Mouse (Mus musculus) midbrain, embryonic 16.5 days (tissue): ENCODE data around the gene Fgfr2. TPM values are rescaled to one million over a fixed set of nuclear protein-coding genes. Genes with fewer than 3 reads are reported as not detected.

Experiments
- ATAC-seq: fragments of 200-750 bp; cut with Nextera tagmentation; 2 replicates; pipeline ENCODE4 v1.8.0; 2017; ENCODE audit warnings: moderate TSS enrichment
- H3K27ac ChIP-seq: fragments of 300-500 bp; sonication (generic); 2 replicates; pipeline ENCODE4 v1.5.1; 2014; ENCODE audit warnings: mild to moderate bottlenecking, low read length, mixed read lengths
- H3K27me3 ChIP-seq: fragments of 300-500 bp; sonication (generic); 2 replicates; pipeline ENCODE4 v1.6.1; 2014; ENCODE audit warnings: low read depth, low read length, mixed read lengths; ENCODE audit not compliant: control insufficient read depth, insufficient read depth
- H3K36me3 ChIP-seq: fragments of 300-500 bp; sonication (generic); 2 replicates; pipeline ENCODE4 v1.6.1; 2014; ENCODE audit warnings: mild to moderate bottlenecking, low read length, moderate library complexity, mixed read lengths; ENCODE audit not compliant: control insufficient read depth, insufficient read depth
- H3K4me1 ChIP-seq: fragments of 300-500 bp; sonication (generic); 2 replicates; pipeline ENCODE4 v1.6.1; 2014; ENCODE audit warnings: mild to moderate bottlenecking, low read length, mixed read lengths; ENCODE audit not compliant: control insufficient read depth, insufficient read depth
- H3K4me2 ChIP-seq: fragments of 300-500 bp; sonication (generic); 2 replicates; pipeline ENCODE4 v1.6.1; 2014; ENCODE audit warnings: mild to moderate bottlenecking, low read length, mixed read lengths
- H3K4me3 ChIP-seq: fragments of 300-500 bp; sonication (generic); 2 replicates; pipeline ENCODE4 v1.5.1; 2014; ENCODE audit warnings: low read depth, mild to moderate bottlenecking, low read length, moderate library complexity, mixed read lengths
- H3K9ac ChIP-seq: fragments of 300-500 bp; sonication (generic); 2 replicates; pipeline ENCODE4 v1.6.1; 2014; ENCODE audit warnings: low read depth, low read length, mixed read lengths
- H3K9me3 ChIP-seq: fragments of 300-500 bp; sonication (generic); replicated peaks from 2 replicates; pipeline ENCODE4 v1.6.1; 2014; ENCODE audit warnings: mild to moderate bottlenecking, low read length, mixed read lengths; ENCODE audit not compliant: control insufficient read depth, poor library complexity, severe bottlenecking
- WGBS: fragments of 180-500 bp; shearing (Covaris S2); extraction: QIAGEN DNeasy Blood & Tissue Kit; methylation state at CpG from one replicate; pipeline ENCODE4 v1.1.7; 2014; 5-methylcytosine and 5-hydroxymethylcytosine counted together
- polyA plus RNA-seq: library from polyadenylated mRNA; unstranded; fragments of >200 nt; fragmentation: Nextera tagmentation; extraction: Ambion mirVana; gene quantifications from 2 replicates; pipeline ENCODE4 v1.2.1, GENCODE M21; 2015

Gene Fgfr2
- polyA plus RNA-seq, 1 experiment from 2014 or later, result 23.8 TPM

- H3K4me3 ChIP-seq, result no peak overlapping the region
- no peak overlapping the region for H3K4me2 ChIP-seq
- no peak for ATAC-seq
- H3K27ac ChIP-seq, result no peak overlapping the region
- H3K36me3 ChIP-seq, result no peaks in the 10 kb centered on the region
- H3K27me3 ChIP-seq, result no peaks in the 10 kb centered on the region
- no peaks in the 10 kb centered on the region for H3K9me3 ChIP-seq
- peaks cover 10% of the 10 kb centered on the region for H3K4me1 ChIP-seq
- WGBS, result 69% methylated on average over 3 of the region's 3 CpGs
- no peak overlapping the region for H3K9ac ChIP-seq
Observed at GRCm38 (mm10) chr7:132015933-132016332, 1107.2 kb downstream of the Fgfr2 start.

GRCm38 (mm10) chr7:132015193-132015592 is 1108.0 kb downstream of the Fgfr2 start:
- no peaks in the 10 kb centered on the region for H3K9me3 ChIP-seq
- no peak overlapping the region for H3K4me3 ChIP-seq
- no peak overlapping the region for H3K27ac ChIP-seq
- no peak overlapping the region for H3K9ac ChIP-seq
- WGBS, result 18% methylated on average over 3 of the region's 3 CpGs
- no peak overlapping the region for H3K4me2 ChIP-seq
- no peak for ATAC-seq
- H3K27me3 ChIP-seq, result no peaks in the 10 kb centered on the region
- no peaks in the 10 kb centered on the region for H3K36me3 ChIP-seq
- peaks cover 10% of the 10 kb centered on the region for H3K4me1 ChIP-seq

- Histone ChIP-seq H3K36me3 (no peaks in the 10 kb centered on the region), H3K4me3 (no peak overlapping the region), H3K9ac (no peak overlapping the region), H3K9me3 (no peaks in the 10 kb centered on the region), H3K4me2 (no peak overlapping the region), H3K27me3 (no peaks in the 10 kb centered on the region), H3K4me1 (peaks cover 10% of the 10 kb centered on the region), H3K27ac (peak overlapping the region; percentile 50; the same call in 1 of the 2 replicates)
- 84% methylated on average over 5 of the region's 5 CpGs for WGBS
- no peak for ATAC-seq
Observed at GRCm38 (mm10) chr7:132013970-132014369, 1109.2 kb downstream of the Fgfr2 start.

GRCm38 (mm10) chr7:132012969-132013679 is 1110.0 kb downstream of the Fgfr2 start:
- Histone ChIP-seq H3K27ac (peak overlapping the region; percentile 50), H3K4me1 (peaks cover 10% of the 10 kb centered on the region), H3K9me3 (no peaks in the 10 kb centered on the region), H3K4me2 (no peak overlapping the region), H3K9ac (no peak overlapping the region), H3K36me3 (no peaks in the 10 kb centered on the region), H3K4me3 (no peak overlapping the region), H3K27me3 (no peaks in the 10 kb centered on the region)
- ATAC-seq, result peak; percentile 86
- WGBS, result 24% methylated on average over 1 of the region's 1 CpGs

- no peak overlapping the region for H3K27ac ChIP-seq
- H3K4me3 ChIP-seq, result no peak overlapping the region
- no peak overlapping the region for H3K4me2 ChIP-seq
- ATAC-seq, result no peak
- no peaks in the 10 kb centered on the region for H3K36me3 ChIP-seq
- 90% methylated on average over 7 of the region's 7 CpGs for WGBS
- H3K9ac ChIP-seq, result no peak overlapping the region
- H3K27me3 ChIP-seq, result no peaks in the 10 kb centered on the region
- no peaks in the 10 kb centered on the region for H3K9me3 ChIP-seq
- peaks cover 10% of the 10 kb centered on the region for H3K4me1 ChIP-seq
Observed at GRCm38 (mm10) chr7:132009002-132009401, 1114.1 kb downstream of the Fgfr2 start.

GRCm38 (mm10) chr7:132005996-132006696 is 1117.0 kb downstream of the Fgfr2 start:
- Histone ChIP-seq H3K36me3 (no peaks in the 10 kb centered on the region), H3K9ac (no peak overlapping the region), H3K27me3 (no peaks in the 10 kb centered on the region), H3K4me1 (no peaks in the 10 kb centered on the region), H3K27ac (no peak overlapping the region), H3K4me3 (no peak overlapping the region), H3K9me3 (no peaks in the 10 kb centered on the region), H3K4me2 (no peak overlapping the region)
- WGBS, result 70% methylated on average over 14 of the region's 14 CpGs
- no peak for ATAC-seq

- H3K4me3 ChIP-seq, result no peak overlapping the region
- WGBS, result 75% methylated on average over 3 of the region's 3 CpGs
- H3K27ac ChIP-seq, result no peak overlapping the region
- no peak overlapping the region for H3K4me2 ChIP-seq
- no peaks in the 10 kb centered on the region for H3K9me3 ChIP-seq
- no peak for ATAC-seq
- no peaks in the 10 kb centered on the region for H3K27me3 ChIP-seq
- H3K9ac ChIP-seq, result no peak overlapping the region
- no peaks in the 10 kb centered on the region for H3K36me3 ChIP-seq
- H3K4me1 ChIP-seq, result no peaks in the 10 kb centered on the region
Observed at GRCm38 (mm10) chr7:131992873-131993272, 1130.3 kb downstream of the Fgfr2 start.

- 53% methylated on average over 1 of the region's 1 CpGs for WGBS
- Histone ChIP-seq H3K4me1 (no peaks in the 10 kb centered on the region), H3K4me3 (no peak overlapping the region), H3K27me3 (no peaks in the 10 kb centered on the region), H3K27ac (no peak overlapping the region), H3K9ac (no peak overlapping the region), H3K9me3 (no peaks in the 10 kb centered on the region), H3K36me3 (no peaks in the 10 kb centered on the region), H3K4me2 (no peak overlapping the region)
- no peak for ATAC-seq
Observed at GRCm38 (mm10) chr7:131992226-131992625, 1130.9 kb downstream of the Fgfr2 start.

GRCm38 (mm10) chr7:131989056-131989455 is 1134.1 kb downstream of the Fgfr2 start:
- Histone ChIP-seq H3K4me1 (no peaks in the 10 kb centered on the region), H3K9me3 (no peaks in the 10 kb centered on the region), H3K36me3 (peaks cover 5% of the 10 kb centered on the region; the same call in 1 of the 2 replicates), H3K4me2 (no peak overlapping the region), H3K27me3 (no peaks in the 10 kb centered on the region), H3K9ac (no peak overlapping the region), H3K4me3 (no peak overlapping the region), H3K27ac (no peak overlapping the region)
- WGBS, result 36% methylated on average over 6 of the region's 6 CpGs
- ATAC-seq, result no peak
